Mouse (Mus musculus) heart, adult 9 months (tissue): ENCODE measurements around the gene Cir1.
A peak's percentile ranks its signal among the peaks of the same experiment; 100 is the strongest.

ENCODE experiments used
- DNase-seq, 2 experiments: peaks; one replicate each; pipeline ENCODE4 v3.0.0; 2022; ENCODE audit warnings: low spot score in 2 of 2

The Cir1 gene

DNA sequence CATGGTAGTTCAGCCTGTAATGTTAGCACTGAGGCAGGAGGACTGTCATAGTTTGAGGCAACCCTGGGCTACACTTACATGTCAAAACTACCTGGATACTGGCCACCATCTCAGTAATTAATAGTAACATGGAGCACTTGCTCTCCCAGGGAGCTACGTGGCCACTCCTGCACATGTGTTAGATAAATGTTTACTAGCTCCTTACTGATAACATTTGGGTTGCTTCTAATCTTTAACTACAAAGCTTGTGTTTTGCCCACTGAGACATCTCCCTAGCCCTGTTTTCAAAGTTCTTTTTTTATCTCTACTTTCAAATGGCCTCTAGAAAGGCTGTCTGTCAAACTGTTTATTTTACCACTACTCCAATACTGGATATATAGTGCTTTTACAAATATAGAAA, 10.5 kb downstream of the Cir1 start:
- DNase-seq = no peak

DNA sequence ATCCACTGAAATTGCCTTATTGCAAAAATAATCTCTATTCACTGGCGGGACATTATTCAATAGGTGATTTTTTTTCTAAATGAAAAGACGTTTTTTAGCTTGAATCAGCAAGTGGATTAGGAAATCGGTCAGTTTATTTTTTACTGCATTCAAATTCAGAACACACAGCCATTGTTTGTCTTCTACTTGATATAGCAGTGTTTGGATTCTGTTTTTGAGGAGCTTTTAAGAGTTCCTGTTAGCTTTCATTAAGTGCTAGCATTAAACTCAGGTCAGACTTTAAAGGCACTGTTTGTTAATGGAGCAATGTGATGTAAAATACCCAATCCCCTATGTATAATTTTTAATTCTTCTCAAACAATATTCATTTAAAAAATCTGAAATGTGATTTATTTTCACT, 13.7 kb downstream of the Cir1 start:
- DNase-seq = no peak

DNA sequence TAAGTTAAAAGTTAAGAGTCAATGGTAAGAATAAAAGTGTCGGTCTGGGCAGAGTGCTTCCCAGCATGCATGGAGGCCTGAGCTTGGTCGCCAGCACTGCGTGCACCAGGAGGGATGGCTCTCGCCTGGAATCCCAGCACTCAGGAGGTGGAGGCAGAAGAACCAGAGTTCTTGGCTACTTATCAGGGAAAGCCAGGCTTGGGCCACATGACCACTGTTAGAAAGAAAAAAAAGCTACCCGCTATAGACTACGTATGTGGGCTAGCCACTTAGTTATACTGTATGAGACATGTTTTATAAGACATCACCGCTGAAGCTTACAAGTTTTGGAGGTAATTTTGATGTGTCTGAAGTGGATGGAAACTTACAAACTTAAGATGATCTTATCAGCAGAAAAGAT, 14.3 kb downstream of the Cir1 start:
- no peak for DNase-seq

DNA sequence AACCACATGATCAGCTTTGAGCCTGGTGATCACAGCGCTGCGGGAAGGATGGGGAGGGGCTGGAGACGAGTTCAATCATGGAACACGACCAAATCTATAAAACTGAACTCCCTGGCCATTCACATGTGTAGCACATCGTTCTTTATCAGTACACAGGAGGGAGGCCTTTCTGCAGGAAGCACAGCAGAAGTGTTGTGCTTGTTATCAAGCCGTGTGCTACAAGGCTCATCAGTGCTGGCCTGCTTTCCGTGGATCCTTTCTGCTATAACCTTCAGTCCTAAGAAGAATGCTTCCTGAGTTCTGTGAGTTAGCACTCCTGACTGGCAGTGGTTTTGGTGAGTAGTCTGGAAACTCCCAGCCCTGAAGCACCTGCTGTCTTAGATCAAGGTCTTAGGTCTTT, 17.5 kb downstream of the Cir1 start:
- no peak for DNase-seq

DNA sequence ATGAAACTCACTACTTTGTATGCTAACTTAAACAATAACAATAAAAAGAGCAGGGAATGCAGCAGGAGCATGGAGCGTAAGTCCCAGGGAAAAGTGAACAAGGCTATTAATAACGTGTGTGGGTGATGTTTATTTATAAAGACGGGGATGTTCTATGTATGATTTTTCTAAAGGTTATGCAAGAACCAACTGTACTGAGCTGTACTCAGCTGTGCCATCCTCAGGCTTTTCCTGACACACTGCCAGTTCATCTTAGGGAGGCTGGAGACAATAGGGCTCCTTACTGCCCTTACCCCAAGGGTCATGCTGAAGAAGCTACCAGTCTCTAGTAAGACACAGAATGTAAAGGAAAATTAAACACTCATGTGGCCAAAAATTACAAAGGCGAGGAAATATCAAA, 21.4 kb downstream of the Cir1 start:
- no peak for DNase-seq

DNA sequence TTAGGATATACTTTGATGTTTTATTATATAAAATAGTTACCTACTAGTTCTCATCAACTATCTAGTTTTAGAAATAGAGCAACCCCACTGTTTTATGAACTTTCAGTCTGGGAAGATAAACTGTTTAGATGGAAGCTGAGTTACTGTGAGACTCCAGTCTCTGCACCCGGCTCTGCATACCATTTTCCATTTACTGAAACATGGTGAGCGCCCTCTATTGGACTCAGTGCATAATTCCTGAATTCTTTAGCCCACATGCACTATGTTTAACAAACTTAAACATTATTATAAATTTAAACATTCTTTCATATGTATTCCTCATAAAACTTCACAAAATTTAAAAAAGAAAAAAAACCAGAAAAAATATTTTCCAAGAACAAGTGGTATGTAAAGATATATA, 26.9 kb downstream of the Cir1 start:
- no peak for DNase-seq

DNA sequence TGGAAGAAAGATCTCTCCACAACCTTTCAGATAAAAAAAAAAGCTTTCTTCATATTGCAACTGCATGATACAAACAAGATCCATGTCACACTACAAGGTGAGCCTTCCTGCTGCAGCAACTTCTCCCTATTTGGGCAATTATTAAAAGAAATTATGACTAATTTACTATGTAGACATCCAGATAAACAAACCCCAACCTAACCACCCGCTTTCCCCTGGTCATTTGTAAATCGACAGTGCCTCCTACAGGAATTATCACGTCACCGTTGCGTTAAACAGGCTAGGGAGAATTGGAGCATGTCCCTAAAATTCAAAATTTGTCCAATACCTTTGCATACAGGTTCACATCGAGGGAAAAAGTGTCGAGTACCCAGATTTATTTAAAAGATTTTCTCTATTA, 30.8 kb downstream of the Cir1 start:
- no peak for DNase-seq

DNA sequence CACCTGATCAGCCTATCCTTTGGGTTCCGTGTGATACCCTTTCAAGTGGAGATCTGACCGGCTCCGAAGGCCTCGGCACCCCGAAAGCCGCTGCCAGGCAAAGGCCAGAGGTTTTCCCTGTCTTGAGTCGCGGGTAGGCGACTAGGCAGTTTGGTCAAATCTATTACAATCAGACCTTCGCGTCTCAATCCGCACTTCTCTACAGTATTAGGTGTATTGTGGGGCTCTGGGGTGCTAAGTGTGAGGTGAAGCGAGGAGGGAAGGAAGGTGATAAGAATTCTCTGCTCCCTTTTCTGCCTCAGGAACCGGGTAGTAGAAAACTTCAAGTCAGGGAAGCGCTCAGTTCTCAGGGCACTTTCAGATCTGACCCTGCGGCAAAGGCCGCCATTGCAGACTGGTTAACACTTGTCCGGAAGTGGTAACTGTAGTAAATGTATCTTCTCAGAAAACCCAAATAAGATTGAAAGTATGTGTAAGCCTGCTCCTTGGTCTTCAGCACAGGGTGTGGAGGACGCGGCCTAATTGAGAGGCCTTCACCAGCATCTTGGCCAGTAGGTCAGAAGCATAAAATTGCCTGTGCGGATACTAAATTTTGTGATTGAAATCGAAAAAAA, 31.3 kb downstream of the Cir1 start:
- no peak for DNase-seq

DNA sequence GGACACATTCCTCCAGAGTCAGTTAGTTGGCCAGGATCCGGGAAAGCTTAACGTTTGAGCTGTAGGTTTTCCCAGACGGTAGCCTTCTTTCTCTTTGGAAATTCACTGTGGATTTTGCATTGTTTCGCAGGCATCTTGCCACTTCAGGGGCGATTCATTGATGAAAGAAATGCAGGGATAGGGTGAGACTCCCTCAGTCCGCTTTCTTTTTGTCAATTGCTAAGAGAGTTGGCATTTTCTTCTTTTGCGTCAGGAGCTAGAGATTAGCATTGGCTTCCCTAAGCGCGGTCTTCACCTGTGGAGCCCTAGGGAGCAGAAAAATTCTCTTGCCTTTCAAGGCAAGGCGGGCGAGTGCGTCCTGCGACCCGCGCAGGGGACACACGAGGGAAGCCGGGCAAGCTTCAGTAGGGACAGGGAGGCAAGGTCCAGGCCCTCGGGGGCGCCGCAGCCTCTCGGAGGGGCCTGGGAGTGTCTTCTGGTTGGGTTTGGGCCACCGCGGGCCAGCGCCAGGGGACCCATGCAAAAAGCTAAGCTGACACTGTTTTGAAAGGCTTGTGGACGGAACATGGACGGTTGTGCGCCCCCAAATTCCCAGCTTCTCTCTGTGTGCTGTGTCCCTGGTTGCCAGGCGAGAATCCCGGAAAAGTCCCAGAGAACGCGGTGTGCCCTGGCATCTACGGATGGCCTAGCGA, 32.0 kb downstream of the Cir1 start:
- no peak for DNase-seq

DNA sequence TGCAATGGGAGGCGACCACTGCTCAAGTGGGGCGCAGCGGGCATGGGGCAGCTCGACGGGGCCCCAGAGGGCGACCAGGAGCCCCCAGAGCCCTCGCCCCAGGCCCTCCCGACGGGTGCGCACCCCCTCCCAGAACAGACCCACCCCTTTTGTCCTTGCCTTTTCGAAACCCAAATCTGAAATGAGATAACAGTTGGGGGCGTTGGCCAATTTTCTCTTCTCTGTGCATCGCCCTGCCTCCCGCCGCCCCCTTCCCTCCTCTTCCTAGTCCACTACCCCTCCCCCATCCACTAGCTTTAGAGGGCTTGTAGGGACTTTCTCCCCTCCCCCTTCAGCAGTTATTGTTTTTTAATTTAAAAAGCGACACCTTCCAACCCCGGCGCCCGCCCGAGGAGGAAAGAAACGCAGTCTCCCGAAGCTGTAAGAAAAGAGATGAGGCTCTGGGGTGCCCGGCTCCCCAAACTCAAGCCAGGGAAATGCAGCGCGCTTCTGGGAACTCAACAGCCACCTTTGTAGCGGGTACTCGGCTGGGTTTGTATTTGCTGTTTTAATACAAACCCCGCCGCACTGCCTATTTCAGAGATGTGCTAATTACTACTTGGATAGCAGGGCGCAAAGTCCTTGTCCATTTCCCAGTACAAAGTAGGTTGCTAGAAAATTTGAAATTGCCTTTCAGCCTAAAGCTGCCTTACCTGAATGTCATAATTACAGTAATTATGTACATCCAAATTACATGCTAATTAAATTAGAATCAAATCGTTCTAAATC, 33.0 kb downstream of the Cir1 start:
- DNase-seq = no peak

DNA sequence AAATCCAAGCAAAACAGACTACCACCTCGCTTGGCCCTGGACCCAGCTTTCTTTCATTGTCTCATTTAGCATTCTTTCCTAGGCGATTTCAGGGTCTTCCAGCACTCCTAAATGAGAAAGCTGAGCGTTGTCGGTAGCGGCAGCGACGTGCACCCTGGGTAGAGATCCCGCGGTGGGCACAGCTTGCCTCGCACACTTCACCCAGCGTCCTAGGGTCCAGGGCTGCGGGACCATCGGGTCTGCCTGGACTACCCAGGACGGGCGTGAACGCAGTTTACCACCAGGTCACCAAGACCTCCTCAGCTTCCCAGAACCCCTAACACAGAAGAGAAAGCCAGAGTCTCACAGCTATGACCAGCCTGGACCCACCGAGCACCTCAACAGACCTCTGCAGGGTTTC, 33.6 kb downstream of the Cir1 start:
- DNase-seq = no peak

DNA sequence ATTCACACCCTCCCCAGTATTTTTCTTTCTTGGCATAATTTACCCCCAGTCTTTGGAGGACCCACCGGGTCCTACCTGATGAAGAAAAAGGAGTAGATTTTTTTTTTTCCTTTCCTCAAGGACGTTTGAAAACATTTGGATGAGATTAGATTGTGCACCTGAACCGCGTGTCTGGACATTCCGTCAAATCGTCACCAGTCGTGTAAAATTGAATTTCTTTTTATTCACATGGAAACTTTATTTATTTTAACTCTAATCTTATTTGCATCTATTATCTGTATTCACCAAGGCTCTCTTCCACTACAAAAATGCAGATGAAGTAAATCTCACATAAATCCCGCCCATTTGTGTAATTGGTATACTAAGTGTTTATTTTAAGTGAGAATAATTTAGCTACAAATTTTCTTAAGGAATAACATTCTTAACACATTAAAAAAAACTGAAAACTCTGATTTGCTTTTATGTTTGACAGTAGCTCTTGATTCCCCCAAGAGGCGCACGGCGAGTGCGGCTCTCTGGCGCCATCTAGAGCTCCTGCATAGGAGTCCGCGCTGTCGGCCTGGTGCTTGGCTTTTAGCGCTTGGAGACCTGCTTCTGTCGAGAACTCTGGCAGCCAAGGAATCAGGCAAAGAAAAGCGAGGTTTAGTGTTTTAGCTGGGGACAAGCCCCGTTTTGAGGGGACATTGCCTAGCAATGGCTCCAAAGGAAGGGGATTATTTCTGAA, 34.2 kb downstream of the Cir1 start:
- peak; percentile 47 to 76 for DNase-seq

DNA sequence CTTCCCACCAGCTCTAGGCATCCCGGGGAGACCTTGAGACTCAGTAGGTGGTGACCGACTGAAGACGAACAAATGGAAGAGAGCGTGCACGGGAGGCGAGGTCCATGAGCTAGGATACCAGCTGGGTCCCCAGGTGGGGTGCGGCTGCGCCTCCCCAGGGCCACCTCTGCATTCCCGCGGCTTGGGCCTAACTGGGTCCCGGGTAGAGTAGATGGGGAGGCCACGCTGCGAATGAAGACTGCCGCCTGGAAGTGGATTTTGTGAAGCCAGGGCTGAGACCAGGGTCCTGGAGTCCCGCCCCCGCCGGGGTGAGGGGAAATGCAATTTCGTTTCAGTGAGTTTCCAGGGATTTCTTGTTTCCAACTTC, 34.8 kb downstream of the Cir1 start:
- DNase-seq = no peak

DNA sequence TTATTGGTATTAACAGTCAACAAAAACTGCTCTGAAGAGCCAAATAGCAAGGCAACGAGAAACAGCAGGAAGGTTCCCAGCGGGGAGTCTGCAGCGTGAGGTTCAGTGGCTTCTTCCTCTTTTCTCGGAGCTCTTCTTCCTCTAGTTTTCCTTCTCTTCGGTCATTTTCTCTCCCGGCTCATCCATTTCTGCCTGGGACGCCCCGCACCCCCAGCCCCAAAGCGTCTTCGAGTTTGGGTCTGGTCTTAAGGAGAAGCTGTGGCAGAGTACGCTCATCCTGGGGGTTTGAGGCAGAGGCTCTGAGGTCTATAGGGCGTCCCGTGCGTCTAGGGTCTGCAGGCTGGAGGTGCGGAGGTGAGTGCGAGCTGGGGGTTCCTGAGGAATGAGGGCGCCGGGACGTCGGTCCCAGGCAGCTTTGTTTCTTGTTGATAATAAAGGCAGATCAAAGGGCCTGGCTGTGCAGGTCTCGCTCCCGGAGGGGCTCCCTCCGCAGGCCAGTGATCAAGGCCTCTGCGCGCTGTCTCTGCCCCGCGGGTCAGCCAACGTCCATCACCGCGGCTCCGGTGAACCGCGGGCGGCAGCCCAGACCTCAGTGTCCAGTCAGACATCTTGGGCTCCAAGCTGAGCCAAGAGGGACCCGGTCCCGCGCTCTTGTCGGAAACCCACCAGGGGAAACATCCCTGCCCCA, 35.3 kb downstream of the Cir1 start:
- DNase-seq = peak in 1 of 2 experiments; percentile 4

DNA sequence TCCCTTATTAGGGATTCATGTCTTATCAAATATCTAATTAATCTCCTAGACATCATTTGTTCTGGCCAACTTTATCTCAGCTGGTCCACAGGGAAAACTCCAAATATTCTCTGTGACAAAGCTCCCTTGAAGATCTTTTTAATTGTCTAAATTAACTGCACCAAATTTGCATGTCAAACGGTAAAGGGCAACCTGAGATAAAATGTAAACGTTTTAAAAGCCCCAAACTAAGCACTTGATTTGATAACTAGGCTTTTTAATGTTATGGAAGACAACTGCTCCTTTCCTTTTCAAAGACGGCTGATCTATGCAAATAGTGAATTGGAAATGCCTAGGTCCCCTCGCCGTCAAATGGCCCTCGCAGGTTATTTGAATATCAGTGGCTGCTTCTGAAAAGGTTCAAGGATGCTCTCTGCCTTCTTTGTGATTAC, 36.3 kb downstream of the Cir1 start:
- no peak for DNase-seq

DNA sequence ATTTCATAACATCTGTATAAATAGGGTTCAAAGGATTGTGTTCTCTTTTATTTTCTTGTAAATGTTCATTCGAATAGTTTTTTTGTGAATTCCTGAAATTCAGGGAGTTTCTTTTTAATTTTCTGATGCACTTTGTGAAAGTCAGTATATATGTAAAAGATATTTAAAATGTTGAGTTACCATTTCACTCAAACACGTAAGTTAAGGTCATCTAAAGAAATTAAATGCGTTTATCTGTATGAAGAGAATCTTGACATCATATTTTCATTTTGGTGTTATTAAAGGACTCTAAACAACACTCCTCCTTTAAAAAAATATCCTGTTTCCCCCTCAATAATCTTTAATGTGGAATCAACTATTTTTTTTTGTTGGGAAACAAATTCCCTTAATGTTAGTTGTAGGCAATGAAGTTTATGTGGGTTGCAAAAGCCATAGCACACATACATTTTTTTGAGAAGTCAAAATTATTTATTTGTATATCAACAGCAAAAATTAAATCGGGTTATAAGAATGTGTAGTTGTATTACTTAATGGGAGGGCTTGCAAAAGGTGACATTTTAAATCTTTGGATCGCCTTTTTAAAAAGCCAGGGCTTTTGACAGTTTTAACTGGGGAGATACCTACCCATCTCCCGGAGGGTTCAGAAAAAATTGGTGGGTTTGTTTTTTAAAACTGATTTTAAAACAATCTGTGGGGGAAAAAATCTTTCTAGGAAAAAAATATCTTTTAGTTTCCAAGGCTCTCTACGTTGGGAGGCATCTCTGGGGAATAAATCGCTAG, 37.0 kb downstream of the Cir1 start:
- no peak for DNase-seq

DNA sequence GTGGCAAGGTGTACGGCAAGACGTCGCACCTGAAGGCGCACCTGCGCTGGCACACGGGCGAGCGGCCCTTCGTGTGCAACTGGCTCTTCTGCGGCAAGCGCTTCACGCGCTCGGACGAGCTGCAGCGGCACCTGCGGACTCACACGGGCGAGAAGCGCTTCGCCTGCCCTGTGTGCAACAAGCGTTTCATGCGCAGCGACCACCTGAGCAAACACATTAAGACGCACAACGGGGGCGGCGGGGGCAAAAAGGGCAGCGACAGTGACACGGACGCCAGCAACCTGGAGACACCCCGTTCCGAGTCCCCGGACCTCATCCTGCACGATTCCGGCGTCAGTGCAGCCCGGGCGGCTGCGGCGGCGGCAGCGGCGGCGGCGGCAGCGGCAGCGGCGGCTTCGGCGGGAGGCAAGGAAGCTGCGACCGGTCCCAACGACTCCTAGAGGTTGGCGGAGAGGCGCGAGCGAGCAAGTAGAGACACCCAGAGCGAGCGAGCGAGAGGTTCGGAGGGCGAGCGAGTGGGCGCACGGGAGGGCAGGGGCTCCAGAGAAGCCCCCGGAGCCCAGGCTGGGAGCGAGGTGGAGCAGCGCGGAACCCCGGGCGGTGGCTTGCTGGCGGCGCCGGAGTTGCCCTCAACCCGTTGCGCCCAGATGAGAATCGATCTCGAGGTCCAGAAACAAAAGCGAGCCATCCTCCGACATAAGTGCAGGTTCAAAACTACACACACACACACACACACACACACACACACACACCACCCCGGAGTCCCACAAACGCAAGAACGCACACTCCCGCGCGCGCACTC, 38.2 kb downstream of the Cir1 start:
- peak in 1 of 2 experiments; percentile 18 for DNase-seq

DNA sequence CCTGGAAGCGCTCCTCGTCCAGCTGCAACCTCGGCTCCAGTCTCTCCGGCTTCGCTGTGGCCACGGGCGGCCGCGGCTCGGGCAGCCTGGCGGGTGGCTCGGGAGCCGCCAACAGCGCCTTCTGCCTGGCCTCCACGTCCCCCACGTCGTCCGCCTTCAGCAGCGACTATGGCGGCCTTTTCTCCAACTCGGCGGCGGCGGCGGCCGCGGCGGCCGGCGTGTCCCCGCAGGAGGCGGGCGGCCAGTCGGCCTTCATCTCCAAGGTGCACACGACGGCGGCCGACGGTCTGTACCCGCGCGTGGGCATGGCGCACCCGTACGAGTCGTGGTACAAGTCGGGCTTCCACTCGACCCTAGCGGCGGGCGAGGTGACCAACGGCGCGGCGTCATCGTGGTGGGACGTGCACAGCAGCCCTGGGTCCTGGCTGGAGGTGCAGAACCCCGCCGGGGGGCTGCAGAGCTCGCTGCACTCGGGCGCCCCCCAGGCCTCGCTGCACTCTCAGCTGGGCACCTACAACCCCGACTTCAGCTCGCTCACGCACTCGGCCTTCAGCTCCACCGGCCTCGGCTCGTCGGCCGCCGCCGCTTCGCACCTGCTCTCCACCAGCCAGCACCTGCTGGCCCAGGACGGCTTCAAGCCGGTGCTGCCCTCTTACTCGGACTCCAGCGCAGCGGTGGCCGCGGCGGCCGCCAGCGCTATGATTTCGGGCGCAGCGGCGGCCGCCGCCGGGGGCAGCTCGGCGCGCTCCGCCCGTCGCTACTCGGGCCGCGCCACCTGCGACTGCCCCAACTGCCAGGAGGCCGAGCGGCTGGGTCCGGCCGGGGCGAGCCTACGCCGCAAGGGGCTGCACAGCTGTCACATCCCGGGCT, 39.0 kb downstream of the Cir1 start:
- DNase-seq = no peak
